Mouse (Mus musculus) forebrain, embryonic 12.5 days (tissue): ENCODE data around the gene Slc24a1. TPM values are rescaled to one million over a fixed set of nuclear protein-coding genes. Genes with fewer than 3 reads are reported as not detected.

Experiments
- ATAC-seq: fragments of 200-750 bp; cut with Nextera tagmentation; 2 replicates; pipeline ENCODE4 v1.8.0; 2017; ENCODE audit warnings: moderate TSS enrichment; ENCODE audit not compliant: low FRiP score
- H3K27ac ChIP-seq: fragments of 300-500 bp; sonication (generic); 2 replicates; pipeline ENCODE4 v1.5.1; 2016; ENCODE audit warnings: mild to moderate bottlenecking
- H3K27me3 ChIP-seq: fragments of 300-500 bp; sonication (generic); 2 replicates; pipeline ENCODE4 v1.6.1; 2016; ENCODE audit warnings: mild to moderate bottlenecking
- H3K36me3 ChIP-seq: fragments of 300-500 bp; sonication (generic); replicated peaks from 2 replicates; pipeline ENCODE4 v1.6.1; 2016; ENCODE audit warnings: mild to moderate bottlenecking
- H3K4me1 ChIP-seq: fragments of 300-500 bp; sonication (generic); 2 replicates; pipeline ENCODE4 v1.6.1; 2016
- H3K4me2 ChIP-seq: fragments of 300-500 bp; sonication (generic); 2 replicates; pipeline ENCODE4 v1.6.1; 2016; ENCODE audit warnings: mild to moderate bottlenecking, moderate library complexity
- H3K4me3 ChIP-seq: fragments of 300-500 bp; sonication (generic); replicated peaks from 2 replicates; pipeline ENCODE4 v1.5.1; 2016; ENCODE audit warnings: mild to moderate bottlenecking
- H3K9ac ChIP-seq: fragments of 300-500 bp; sonication (generic); 2 replicates; pipeline ENCODE4 v1.6.1; 2016; ENCODE audit warnings: mild to moderate bottlenecking
- H3K9me3 ChIP-seq: fragments of 300-500 bp; sonication (generic); 2 replicates; pipeline ENCODE4 v1.6.1; 2016
- WGBS: fragments of 180-500 bp; shearing (Covaris S2); methylation state at CpG from one replicate; pipeline ENCODE4 v1.1.7; 2016; 5-methylcytosine and 5-hydroxymethylcytosine counted together
- polyA plus RNA-seq: library from polyadenylated mRNA; unstranded; fragments of >200 nt; fragmentation: Nextera tagmentation; extraction: Ambion mirVana; gene quantifications from 2 replicates; pipeline ENCODE4 v1.2.1, GENCODE M21; 2016

Gene Slc24a1
- polyA plus RNA-seq, 1 experiment from 2014 or later: 0.11 TPM

- Histone ChIP-seq H3K36me3 (no peaks in the 10 kb centered on the region), H3K4me1 (peaks cover 12% of the 10 kb centered on the region; the same call in 1 of the 2 replicates), H3K9me3 (no peaks in the 10 kb centered on the region), H3K27ac (no peak overlapping the region), H3K4me3 (no peak overlapping the region), H3K4me2 (no peak overlapping the region), H3K27me3 (peaks cover 10% of the 10 kb centered on the region; the same call in 1 of the 2 replicates), H3K9ac (no peak overlapping the region)
- ATAC-seq: 0 out of 2 replicates have a peak, but pooled peaks have one; percentile 23
- 70% methylated on average over 15 of the region's 15 CpGs for WGBS
Observed at GRCm38 (mm10) chr9:64934015-64934754, 17.2 kb downstream of the Slc24a1 start.

- H3K4me2 ChIP-seq: no peak overlapping the region
- ATAC-seq: no peak
- H3K27ac ChIP-seq: no peak overlapping the region
- H3K9me3 ChIP-seq: no peaks in the 10 kb centered on the region
- H3K4me3 ChIP-seq: no peak overlapping the region
- no peaks in the 10 kb centered on the region for H3K36me3 ChIP-seq
- H3K27me3 ChIP-seq: 0 out of 2 replicates have a peak, but pooled peaks cover 7% of the 10 kb centered on the region
- H3K4me1 ChIP-seq: peaks cover 12% of the 10 kb centered on the region; the same call in 1 of the 2 replicates
- H3K9ac ChIP-seq: no peak overlapping the region
- 85% methylated on average over 7 of the region's 7 CpGs for WGBS
Observed at GRCm38 (mm10) chr9:64931751-64932610, 19.4 kb downstream of the Slc24a1 start.

GRCm38 (mm10) chr9:64930256-64930655, 21.2 kb downstream of the Slc24a1 start:
- no peak for ATAC-seq
- Histone ChIP-seq H3K9ac (no peak overlapping the region), H3K4me1 (peaks cover 20% of the 10 kb centered on the region; the same call in 1 of the 2 replicates), H3K36me3 (no peaks in the 10 kb centered on the region), H3K9me3 (no peaks in the 10 kb centered on the region), H3K4me2 (no peak overlapping the region), H3K4me3 (no peak overlapping the region), H3K27ac (no peak overlapping the region), H3K27me3 (0 out of 2 replicates have a peak, but pooled peaks cover 7% of the 10 kb centered on the region)
- WGBS: 82% methylated on average over 4 of the region's 4 CpGs

GRCm38 (mm10) chr9:64926201-64926991, 25.0 kb downstream of the Slc24a1 start:
- 0 out of 2 replicates have a peak, but pooled peaks cover 7% of the 10 kb centered on the region for H3K27me3 ChIP-seq
- H3K9ac ChIP-seq: no peak overlapping the region
- ATAC-seq: no peak
- no peak overlapping the region for H3K4me3 ChIP-seq
- H3K27ac ChIP-seq: no peak overlapping the region
- 67% methylated on average over 8 of the region's 8 CpGs for WGBS
- peaks cover 8% of the 10 kb centered on the region; the same call in 1 of the 2 replicates for H3K4me1 ChIP-seq
- no peak overlapping the region for H3K4me2 ChIP-seq
- H3K36me3 ChIP-seq: no peaks in the 10 kb centered on the region
- no peaks in the 10 kb centered on the region for H3K9me3 ChIP-seq

GRCm38 (mm10) chr9:64925771-64926170, 25.6 kb downstream of the Slc24a1 start:
- WGBS: 29% methylated on average over 5 of the region's 5 CpGs
- no peak overlapping the region for H3K27ac ChIP-seq
- H3K4me1 ChIP-seq: peaks cover 8% of the 10 kb centered on the region; the same call in 1 of the 2 replicates
- ATAC-seq: no peak
- no peaks in the 10 kb centered on the region for H3K9me3 ChIP-seq
- no peak overlapping the region for H3K9ac ChIP-seq
- 0 out of 2 replicates have a peak, but pooled peaks cover 3% of the 10 kb centered on the region for H3K27me3 ChIP-seq
- H3K4me2 ChIP-seq: no peak overlapping the region
- no peak overlapping the region for H3K4me3 ChIP-seq
- H3K36me3 ChIP-seq: no peaks in the 10 kb centered on the region

GRCm38 (mm10) chr9:64918560-64918959, 32.8 kb downstream of the Slc24a1 start:
- peaks cover 3% of the 10 kb centered on the region for H3K36me3 ChIP-seq
- no peak overlapping the region for H3K9ac ChIP-seq
- peak overlapping the region; percentile 43 for H3K4me2 ChIP-seq
- no peaks in the 10 kb centered on the region for H3K4me1 ChIP-seq
- peak overlapping the region; percentile 33 for H3K4me3 ChIP-seq
- ATAC-seq: no peak
- H3K9me3 ChIP-seq: no peaks in the 10 kb centered on the region
- no peak overlapping the region for H3K27ac ChIP-seq
- WGBS: 31% methylated on average over 16 of the region's 16 CpGs
- no peaks in the 10 kb centered on the region for H3K27me3 ChIP-seq

GRCm38 (mm10) chr9:64914629-64915028, 36.8 kb downstream of the Slc24a1 start:
- H3K4me2 ChIP-seq: no peak overlapping the region
- H3K36me3 ChIP-seq: peaks cover 17% of the 10 kb centered on the region
- 86% methylated on average over 4 of the region's 4 CpGs for WGBS
- H3K4me3 ChIP-seq: no peak overlapping the region
- no peak for ATAC-seq
- no peaks in the 10 kb centered on the region for H3K4me1 ChIP-seq
- H3K27ac ChIP-seq: no peak overlapping the region
- no peak overlapping the region for H3K9ac ChIP-seq
- no peaks in the 10 kb centered on the region for H3K9me3 ChIP-seq
- no peaks in the 10 kb centered on the region for H3K27me3 ChIP-seq

- Histone ChIP-seq H3K9me3 (no peaks in the 10 kb centered on the region), H3K27me3 (no peaks in the 10 kb centered on the region), H3K4me2 (no peak overlapping the region), H3K9ac (no peak overlapping the region), H3K4me1 (no peaks in the 10 kb centered on the region), H3K4me3 (no peak overlapping the region), H3K36me3 (peaks cover 17% of the 10 kb centered on the region), H3K27ac (no peak overlapping the region)
- WGBS: 96% methylated on average over 2 of the region's 2 CpGs
- no peak for ATAC-seq
Observed at GRCm38 (mm10) chr9:64913973-64914372, 37.4 kb downstream of the Slc24a1 start.

- no peaks in the 10 kb centered on the region for H3K27me3 ChIP-seq
- ATAC-seq: no peak
- no peak overlapping the region for H3K27ac ChIP-seq
- no peak overlapping the region for H3K4me2 ChIP-seq
- H3K9ac ChIP-seq: no peak overlapping the region
- no peaks in the 10 kb centered on the region for H3K9me3 ChIP-seq
- 91% methylated on average over 4 of the region's 4 CpGs for WGBS
- no peak overlapping the region for H3K4me3 ChIP-seq
- H3K4me1 ChIP-seq: no peaks in the 10 kb centered on the region
- H3K36me3 ChIP-seq: peaks cover 17% of the 10 kb centered on the region
Observed at GRCm38 (mm10) chr9:64913406-64913805, 38.0 kb downstream of the Slc24a1 start.

GRCm38 (mm10) chr9:64907441-64907840, 44.0 kb downstream of the Slc24a1 start:
- ATAC-seq: no peak
- no peak overlapping the region for H3K4me3 ChIP-seq
- no peak overlapping the region for H3K9ac ChIP-seq
- WGBS: 92% methylated on average over 3 of the region's 3 CpGs
- no peaks in the 10 kb centered on the region for H3K4me1 ChIP-seq
- H3K4me2 ChIP-seq: no peak overlapping the region
- H3K27ac ChIP-seq: no peak overlapping the region
- H3K27me3 ChIP-seq: no peaks in the 10 kb centered on the region
- H3K36me3 ChIP-seq: peaks cover 23% of the 10 kb centered on the region
- H3K9me3 ChIP-seq: no peaks in the 10 kb centered on the region

- H3K27ac ChIP-seq: no peak overlapping the region
- H3K4me2 ChIP-seq: no peak overlapping the region
- no peak overlapping the region for H3K9ac ChIP-seq
- no peaks in the 10 kb centered on the region for H3K4me1 ChIP-seq
- H3K36me3 ChIP-seq: peaks cover 16% of the 10 kb centered on the region
- no peaks in the 10 kb centered on the region for H3K27me3 ChIP-seq
- 92% methylated on average over 14 of the region's 14 CpGs for WGBS
- H3K4me3 ChIP-seq: no peak overlapping the region
- no peaks in the 10 kb centered on the region for H3K9me3 ChIP-seq
- no peak for ATAC-seq
Observed at GRCm38 (mm10) chr9:64904917-64905640, 46.3 kb downstream of the Slc24a1 start.
